Mouse (Mus musculus): Measurements from ENCODE around the gene Lrguk. TPM values are rescaled to one million over a fixed set of nuclear protein-coding genes. Genes with fewer than 3 reads are reported as not detected.

The Lrguk gene
- polyA plus RNA-seq, 1 experiment: 0.31 TPM

DNA sequence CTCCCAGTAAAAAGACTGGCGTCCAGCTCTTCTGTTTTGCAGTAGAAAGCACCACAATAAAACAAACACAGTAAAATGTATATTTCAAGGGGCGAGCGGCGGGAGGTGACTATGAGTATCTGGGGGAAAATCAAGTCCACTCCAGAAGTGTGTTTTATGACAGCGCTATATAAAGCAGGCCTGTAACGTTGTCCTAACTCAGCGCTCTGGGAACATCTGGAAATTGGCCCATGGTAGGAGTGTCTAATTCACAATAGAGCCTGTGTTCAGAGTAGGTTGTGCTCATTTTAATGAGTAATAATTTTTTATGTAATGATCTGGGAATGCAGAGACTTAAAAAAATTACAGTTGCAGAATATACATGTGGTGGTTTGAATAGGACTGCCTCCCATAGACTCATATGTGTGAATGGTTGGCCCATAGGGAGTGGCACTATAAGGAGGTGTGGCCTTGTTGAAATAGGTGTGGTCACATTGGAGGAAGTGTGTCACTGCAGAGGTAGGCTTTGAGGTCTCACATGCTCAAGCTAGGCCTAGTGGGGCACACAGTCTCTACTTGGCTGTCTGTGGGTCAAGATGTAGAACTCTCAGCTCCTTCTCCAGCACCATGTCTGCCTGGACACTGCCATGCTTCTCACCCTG lies 87.7 kb downstream of the Lrguk start:
- TF ChIP-seq POLR2A (IDR thresholded peaks at IDR 0.05; ENCODE audit: control insufficient read depth, extremely low read depth, insufficient read depth, low read length, poor library complexity): no peak
- TF ChIP-seq CTCF (IDR thresholded peaks at IDR 0.05; ENCODE audit: borderline replicate concordance, control insufficient read depth, extremely low read depth, insufficient read depth, low read length, poor library complexity): no peak
- Histone ChIP-seq H3K27ac (ENCODE audit: control insufficient read depth, insufficient read depth, low read length) (no peak overlapping the region), H3K4me3 (ENCODE audit: control insufficient read depth, insufficient read depth, low read length) (no peak overlapping the region), H3K4me1 (replicated peaks; ENCODE audit: control insufficient read depth, insufficient read depth, low read length) (no peaks in the 10 kb centered on the region), H3K36me3 (ENCODE audit: control insufficient read depth, insufficient read depth, low read length) (no peaks in the 10 kb centered on the region), H3K27me3 (ENCODE audit: control insufficient read depth, insufficient read depth, low read length) (no peaks in the 10 kb centered on the region)
- WGBS: 98% methylated on average over 7 of the region's 7 CpGs
- no peak for DNase-seq

DNA sequence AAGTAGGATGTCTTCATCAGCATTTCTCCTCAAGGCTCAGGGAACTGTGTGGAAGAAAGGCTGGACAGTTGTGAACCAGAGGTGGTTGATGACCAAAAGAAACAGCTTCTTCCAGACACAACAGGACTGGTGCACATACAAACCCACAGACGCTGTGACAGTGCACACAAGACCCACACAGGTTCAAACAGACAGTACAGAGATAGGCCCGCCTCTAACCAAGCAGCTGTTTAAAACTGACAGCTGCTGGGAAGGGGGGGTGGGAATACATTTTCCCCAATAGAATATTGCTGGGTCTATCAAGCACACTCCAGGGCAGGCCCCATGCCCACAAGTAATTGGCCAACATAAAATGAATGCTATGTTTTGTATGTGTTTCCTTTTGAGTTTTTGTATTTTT lies 95.2 kb downstream of the Lrguk start:
- WGBS: 6% methylated on average over 2 of the region's 2 CpGs
- Histone ChIP-seq H3K27ac (ENCODE audit: control insufficient read depth, insufficient read depth, low read length) (peak overlapping the region; percentile 85), H3K36me3 (ENCODE audit: control insufficient read depth, insufficient read depth, low read length) (no peaks in the 10 kb centered on the region), H3K4me1 (replicated peaks; ENCODE audit: control insufficient read depth, insufficient read depth, low read length) (peaks cover 18% of the 10 kb centered on the region), H3K4me3 (ENCODE audit: control insufficient read depth, insufficient read depth, low read length) (peak overlapping the region; percentile 14; the same call in 1 of the 2 replicates), H3K27me3 (ENCODE audit: control insufficient read depth, insufficient read depth, low read length) (no peaks in the 10 kb centered on the region)
- TF ChIP-seq POLR2A (IDR thresholded peaks at IDR 0.05; ENCODE audit: control insufficient read depth, extremely low read depth, insufficient read depth, low read length, poor library complexity): no peak
- no peak for TF ChIP-seq CTCF (IDR thresholded peaks at IDR 0.05; ENCODE audit: borderline replicate concordance, control insufficient read depth, extremely low read depth, insufficient read depth, low read length, poor library complexity)
- peak; percentile 43 for DNase-seq

DNA sequence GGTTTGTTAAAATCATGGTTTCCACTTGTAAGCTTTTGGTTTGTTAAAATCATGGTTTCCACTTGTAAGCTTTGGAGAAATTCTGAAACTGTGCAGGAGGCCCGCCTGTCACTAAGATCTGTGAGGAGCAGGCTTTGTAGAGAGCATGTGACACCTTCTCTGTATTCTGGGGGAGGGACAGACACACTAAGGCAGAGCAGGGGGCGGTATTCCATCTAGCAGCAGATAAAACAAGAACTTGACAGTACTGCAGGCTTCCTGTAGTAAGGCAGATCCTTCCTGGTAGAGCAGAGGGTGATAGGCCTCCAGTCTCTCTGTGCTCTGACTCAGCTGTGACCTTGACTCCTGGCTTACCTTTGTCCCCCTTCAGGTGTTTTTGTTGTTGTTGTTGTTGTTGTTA lies 100.0 kb downstream of the Lrguk start:
- DNase-seq: peak; percentile 42
- Histone ChIP-seq H3K4me3 (ENCODE audit: control insufficient read depth, insufficient read depth, low read length) (no peak overlapping the region), H3K27me3 (ENCODE audit: control insufficient read depth, insufficient read depth, low read length) (no peaks in the 10 kb centered on the region), H3K36me3 (ENCODE audit: control insufficient read depth, insufficient read depth, low read length) (no peaks in the 10 kb centered on the region), H3K4me1 (replicated peaks; ENCODE audit: control insufficient read depth, insufficient read depth, low read length) (peaks cover 7% of the 10 kb centered on the region), H3K27ac (ENCODE audit: control insufficient read depth, insufficient read depth, low read length) (no peak overlapping the region)
- 11% methylated on average over 2 of the region's 2 CpGs for WGBS
- no peak for TF ChIP-seq CTCF (IDR thresholded peaks at IDR 0.05; ENCODE audit: borderline replicate concordance, control insufficient read depth, extremely low read depth, insufficient read depth, low read length, poor library complexity)
- TF ChIP-seq POLR2A (IDR thresholded peaks at IDR 0.05; ENCODE audit: control insufficient read depth, extremely low read depth, insufficient read depth, low read length, poor library complexity): no peak

DNA sequence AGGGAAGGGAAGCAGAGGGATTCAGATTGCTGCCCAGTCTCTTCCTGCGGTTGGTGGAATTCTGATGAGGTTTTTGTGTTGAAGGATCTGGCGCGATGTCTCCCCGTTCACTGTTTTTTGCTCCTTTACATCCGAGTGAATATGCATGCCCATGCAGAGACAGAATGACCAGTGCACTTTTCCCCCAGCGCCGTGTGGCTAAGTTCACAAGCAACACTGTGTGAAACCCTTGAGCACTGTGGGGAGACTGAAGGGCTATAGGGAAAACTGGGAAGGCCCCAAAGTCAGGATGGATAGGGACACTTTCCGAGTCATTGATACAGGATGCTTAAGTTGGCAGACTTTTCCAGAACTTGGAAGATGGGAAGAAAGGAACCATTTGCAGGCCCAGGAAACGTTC lies 103.1 kb downstream of the Lrguk start:
- no peaks in the 10 kb centered on the region for H3K27me3 ChIP-seq (ENCODE audit: control insufficient read depth, insufficient read depth, low read length)
- H3K36me3 ChIP-seq (ENCODE audit: control insufficient read depth, insufficient read depth, low read length): no peaks in the 10 kb centered on the region
- peaks cover 2% of the 10 kb centered on the region; the same call in 1 of the 2 replicates for H3K4me1 ChIP-seq (replicated peaks; ENCODE audit: control insufficient read depth, insufficient read depth, low read length)
- H3K4me3 ChIP-seq (ENCODE audit: control insufficient read depth, insufficient read depth, low read length): no peak overlapping the region
- H3K27ac ChIP-seq (ENCODE audit: control insufficient read depth, insufficient read depth, low read length): no peak overlapping the region
- TF ChIP-seq CTCF (IDR thresholded peaks at IDR 0.05; ENCODE audit: borderline replicate concordance, control insufficient read depth, extremely low read depth, insufficient read depth, low read length, poor library complexity): no peak
- TF ChIP-seq POLR2A (IDR thresholded peaks at IDR 0.05; ENCODE audit: control insufficient read depth, extremely low read depth, insufficient read depth, low read length, poor library complexity): no peak
- DNase-seq: no peak
- WGBS: 97% methylated on average over 9 of the region's 9 CpGs

DNA sequence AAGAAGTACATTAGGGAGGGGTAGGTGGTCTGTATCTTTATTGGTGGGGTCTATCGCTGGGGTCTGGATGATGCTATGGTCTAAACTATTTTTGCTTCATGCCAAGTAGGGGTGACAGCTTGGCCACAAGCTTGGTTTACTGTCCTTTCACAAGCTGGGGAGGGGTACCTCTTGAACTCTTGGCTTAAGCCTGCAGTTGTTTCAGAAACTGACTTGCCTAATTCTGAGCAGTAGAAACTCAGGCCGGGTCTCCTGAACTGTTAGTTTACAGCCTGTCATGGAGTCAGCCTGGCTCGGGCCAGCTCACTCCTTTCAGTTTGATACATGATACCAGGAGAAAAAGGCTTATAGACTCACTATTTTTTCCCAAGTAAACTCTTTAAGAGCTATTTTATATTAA lies 109.1 kb downstream of the Lrguk start:
- no peaks in the 10 kb centered on the region for H3K4me1 ChIP-seq (replicated peaks; ENCODE audit: control insufficient read depth, insufficient read depth, low read length)
- H3K4me3 ChIP-seq (ENCODE audit: control insufficient read depth, insufficient read depth, low read length): no peak overlapping the region
- no peak overlapping the region for H3K27ac ChIP-seq (ENCODE audit: control insufficient read depth, insufficient read depth, low read length)
- TF ChIP-seq CTCF (IDR thresholded peaks at IDR 0.05; ENCODE audit: borderline replicate concordance, control insufficient read depth, extremely low read depth, insufficient read depth, low read length, poor library complexity): no peak
- no peaks in the 10 kb centered on the region for H3K36me3 ChIP-seq (ENCODE audit: control insufficient read depth, insufficient read depth, low read length)
- H3K27me3 ChIP-seq (ENCODE audit: control insufficient read depth, insufficient read depth, low read length): no peaks in the 10 kb centered on the region
- no peak for DNase-seq
- 97% methylated on average over 3 of the region's 3 CpGs for WGBS

DNA sequence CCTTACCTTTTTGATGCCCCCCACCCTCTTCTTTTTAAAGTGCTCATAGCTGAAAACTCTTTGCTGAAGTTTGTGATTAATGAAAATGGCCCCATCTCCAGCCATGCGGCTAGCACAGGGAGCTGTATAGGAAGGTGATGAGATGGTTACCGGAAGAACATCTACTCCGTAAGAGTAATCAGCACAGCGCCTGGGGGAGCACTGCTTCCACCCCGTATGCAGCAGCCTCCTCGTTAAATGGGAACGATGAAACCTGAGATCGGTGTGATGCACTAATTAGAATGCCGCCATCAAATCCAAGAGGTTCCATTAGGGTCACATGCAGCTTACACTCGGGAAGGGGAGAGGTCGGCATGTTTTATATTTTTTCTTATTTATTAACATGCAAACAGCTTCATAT lies 113.7 kb downstream of the Lrguk start:
- Histone ChIP-seq H3K27ac (ENCODE audit: control insufficient read depth, insufficient read depth, low read length) (no peak overlapping the region), H3K4me1 (replicated peaks; ENCODE audit: control insufficient read depth, insufficient read depth, low read length) (0 out of 2 replicates have a peak, but pooled peaks cover 2% of the 10 kb centered on the region), H3K4me3 (ENCODE audit: control insufficient read depth, insufficient read depth, low read length) (no peak overlapping the region), H3K27me3 (ENCODE audit: control insufficient read depth, insufficient read depth, low read length) (no peaks in the 10 kb centered on the region), H3K36me3 (ENCODE audit: control insufficient read depth, insufficient read depth, low read length) (no peaks in the 10 kb centered on the region)
- no peak for TF ChIP-seq POLR2A (IDR thresholded peaks at IDR 0.05; ENCODE audit: control insufficient read depth, extremely low read depth, insufficient read depth, low read length, poor library complexity)
- no peak for TF ChIP-seq CTCF (IDR thresholded peaks at IDR 0.05; ENCODE audit: borderline replicate concordance, control insufficient read depth, extremely low read depth, insufficient read depth, low read length, poor library complexity)
- 95% methylated on average over 11 of the region's 11 CpGs for WGBS
- no peak for DNase-seq

DNA sequence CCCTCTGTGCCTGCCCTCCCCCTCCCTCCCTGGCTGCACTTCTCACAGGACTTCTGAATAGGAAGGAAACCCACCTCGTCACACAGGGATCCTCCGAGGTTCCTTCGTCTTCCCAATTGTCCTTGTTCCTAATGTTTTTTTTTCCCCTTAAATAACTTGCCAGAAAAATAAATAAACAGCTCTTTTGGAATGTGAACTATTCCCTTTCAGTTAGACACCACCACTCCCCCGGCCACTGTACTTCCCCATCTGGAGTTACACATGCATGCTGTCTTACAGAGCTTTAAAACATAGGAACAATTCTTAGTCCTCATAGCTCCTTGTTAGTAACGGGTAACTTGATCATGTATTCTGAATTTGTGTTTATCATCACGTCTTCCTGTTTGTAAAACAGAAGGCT lies 116.8 kb downstream of the Lrguk start:
- H3K36me3 ChIP-seq (ENCODE audit: control insufficient read depth, insufficient read depth, low read length): no peaks in the 10 kb centered on the region
- no peak overlapping the region for H3K4me3 ChIP-seq (ENCODE audit: control insufficient read depth, insufficient read depth, low read length)
- H3K27me3 ChIP-seq (ENCODE audit: control insufficient read depth, insufficient read depth, low read length): no peaks in the 10 kb centered on the region
- no peak overlapping the region for H3K27ac ChIP-seq (ENCODE audit: control insufficient read depth, insufficient read depth, low read length)
- DNase-seq: no peak
- 97% methylated on average over 6 of the region's 6 CpGs for WGBS
- peaks cover 10% of the 10 kb centered on the region for H3K4me1 ChIP-seq (replicated peaks; ENCODE audit: control insufficient read depth, insufficient read depth, low read length)
- TF ChIP-seq POLR2A (IDR thresholded peaks at IDR 0.05; ENCODE audit: control insufficient read depth, extremely low read depth, insufficient read depth, low read length, poor library complexity): no peak
- no peak for TF ChIP-seq CTCF (IDR thresholded peaks at IDR 0.05; ENCODE audit: borderline replicate concordance, control insufficient read depth, extremely low read depth, insufficient read depth, low read length, poor library complexity)
